Mouse (Mus musculus) spleen, postnatal 14 days (tissue): ENCODE measurements around the gene Fhit.
"Not testable (repeated sequence)": the region's sequence is repeated elsewhere in the genome, so short reads cannot be mapped to it uniquely, and the experiment has no call there.

Experiments used
- DNase-seq, 2 experiments: peaks; one replicate each; pipeline ENCODE4 v3.0.0; 2021 to 2022; ENCODE audit warnings: low spot score in 2 of 2

Fhit gene

DNA sequence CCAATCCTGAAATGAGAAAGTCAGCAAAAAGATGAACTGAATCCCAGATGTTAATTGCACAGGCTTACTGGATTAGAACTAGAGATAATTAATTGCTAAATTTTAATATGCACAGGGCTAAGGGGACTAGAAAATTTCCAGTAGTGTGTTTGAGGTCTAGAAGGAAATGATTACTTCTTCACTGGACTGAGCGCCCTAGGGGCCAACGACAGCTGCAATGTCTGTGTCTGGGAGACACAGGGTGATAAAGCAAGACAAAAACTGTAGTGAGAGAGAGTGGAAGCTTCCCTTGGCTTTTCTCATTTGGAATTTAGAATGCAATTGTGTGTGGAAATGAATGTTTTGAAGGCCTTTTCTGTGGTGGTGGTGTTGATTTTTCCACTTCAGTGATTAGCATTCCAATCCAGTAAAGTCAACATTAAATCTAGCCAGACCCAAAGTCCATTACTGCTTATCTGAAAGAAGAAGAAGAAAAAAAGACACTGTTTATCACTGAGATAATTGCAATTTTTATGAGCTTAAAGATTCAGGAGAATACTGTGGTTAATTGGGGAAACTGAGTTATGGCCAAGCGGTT, 1184.8 kb downstream of the Fhit start:
- DNase-seq = no peak

DNA sequence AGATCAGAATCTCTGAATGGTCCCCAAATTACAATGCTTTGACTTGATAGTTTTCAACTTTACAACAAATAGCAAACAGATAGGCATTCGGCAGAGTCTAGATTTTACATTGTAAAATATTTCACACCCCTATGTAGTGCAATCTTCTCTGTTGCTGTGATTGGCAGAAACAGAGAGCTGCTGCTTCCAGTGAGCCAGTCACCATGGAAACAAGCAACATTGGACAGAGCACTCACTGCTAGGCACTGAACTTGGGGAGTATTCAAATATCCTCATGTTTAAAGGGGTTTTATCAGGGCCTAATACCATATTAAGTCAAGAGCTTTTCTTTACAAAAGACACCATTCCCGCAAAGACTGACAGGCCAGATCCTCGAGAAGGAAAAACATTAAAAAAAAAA, 1187.4 kb downstream of the Fhit start:
- DNase-seq = no peak

DNA sequence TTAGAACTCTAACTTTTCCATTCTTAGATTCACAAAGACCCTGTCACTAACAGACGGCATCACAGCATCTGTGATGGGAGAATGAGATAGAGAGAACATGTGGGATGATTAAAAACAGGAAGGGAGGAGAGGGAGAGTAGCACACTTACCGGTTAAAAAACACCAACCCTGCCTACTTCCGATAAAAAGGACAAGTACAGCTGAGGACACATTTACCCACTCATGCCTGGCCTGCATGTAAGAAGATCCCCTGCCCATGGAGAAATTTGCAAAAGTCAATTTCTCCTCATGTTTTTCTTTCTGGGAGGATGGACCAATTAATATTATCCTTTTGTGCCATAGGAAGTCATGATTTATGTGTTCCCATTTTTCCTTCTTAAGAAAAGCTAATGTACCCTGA, 1198.0 kb downstream of the Fhit start:
- no peak for DNase-seq

DNA sequence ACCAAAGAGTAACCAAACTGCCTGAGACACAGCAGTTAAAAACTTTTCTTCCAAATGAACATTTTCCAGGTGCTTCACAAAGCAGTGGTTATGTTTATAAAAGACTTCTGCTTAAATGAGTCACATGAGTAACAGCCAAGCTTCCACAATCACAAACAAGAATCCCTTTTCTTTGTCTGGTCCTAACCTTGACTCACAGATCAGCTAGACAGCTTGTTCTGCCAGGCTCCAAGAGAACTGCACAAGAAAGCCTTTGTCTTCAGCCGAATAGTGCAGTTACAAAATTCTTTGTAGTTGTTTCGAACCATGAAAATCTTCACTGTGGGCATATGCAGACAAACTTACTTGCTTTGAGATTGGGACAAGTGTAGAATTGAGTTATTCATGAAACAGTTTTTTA, 1201.4 kb downstream of the Fhit start:
- DNase-seq = no peak

GRCm38 (mm10) chr14:9899494-9899893, 1262.3 kb downstream of the Fhit start:
- DNase-seq = no peak

- no peak for DNase-seq
Measured at GRCm38 (mm10) chr14:9896556-9896955, 1265.3 kb downstream of the Fhit start.

DNA sequence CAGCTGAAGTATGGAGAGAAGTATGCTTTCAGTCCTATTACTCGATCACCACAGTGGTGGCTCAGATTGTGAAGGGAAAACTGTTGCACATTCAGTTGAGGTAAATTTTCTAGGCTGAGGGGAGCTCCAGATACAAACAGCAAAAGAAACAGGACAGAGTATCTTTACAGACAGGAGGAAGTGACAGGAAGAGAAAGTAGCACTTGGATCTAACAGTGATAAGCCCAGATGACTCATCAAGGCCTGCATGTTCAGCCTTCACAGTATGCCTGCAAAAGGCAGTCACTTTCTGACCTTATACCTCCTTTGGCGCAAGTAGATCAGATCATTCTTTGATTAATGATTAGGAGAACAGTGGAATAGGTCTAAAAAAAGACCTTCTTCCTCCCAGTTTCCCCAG, 1309.8 kb downstream of the Fhit start:
- DNase-seq = no peak

DNA sequence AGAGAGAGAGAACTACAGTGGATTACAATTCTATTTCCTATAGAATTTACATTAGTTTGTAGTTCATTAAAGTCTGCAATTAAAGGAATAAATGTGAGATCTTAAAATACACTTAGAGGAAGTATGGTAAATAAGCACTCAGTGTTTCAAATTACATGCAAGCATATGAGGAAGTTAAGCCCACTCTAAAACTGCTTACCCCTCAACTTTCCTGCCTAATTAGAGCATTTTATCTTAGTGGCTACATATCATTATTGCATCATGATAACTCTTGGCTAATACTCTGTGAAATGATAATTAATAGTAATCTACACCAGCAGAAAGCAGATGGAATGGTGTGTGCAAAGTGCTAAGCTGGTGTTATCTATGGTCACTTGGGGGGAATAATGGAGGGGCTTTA, 1329.5 kb downstream of the Fhit start:
- no peak for DNase-seq

DNA sequence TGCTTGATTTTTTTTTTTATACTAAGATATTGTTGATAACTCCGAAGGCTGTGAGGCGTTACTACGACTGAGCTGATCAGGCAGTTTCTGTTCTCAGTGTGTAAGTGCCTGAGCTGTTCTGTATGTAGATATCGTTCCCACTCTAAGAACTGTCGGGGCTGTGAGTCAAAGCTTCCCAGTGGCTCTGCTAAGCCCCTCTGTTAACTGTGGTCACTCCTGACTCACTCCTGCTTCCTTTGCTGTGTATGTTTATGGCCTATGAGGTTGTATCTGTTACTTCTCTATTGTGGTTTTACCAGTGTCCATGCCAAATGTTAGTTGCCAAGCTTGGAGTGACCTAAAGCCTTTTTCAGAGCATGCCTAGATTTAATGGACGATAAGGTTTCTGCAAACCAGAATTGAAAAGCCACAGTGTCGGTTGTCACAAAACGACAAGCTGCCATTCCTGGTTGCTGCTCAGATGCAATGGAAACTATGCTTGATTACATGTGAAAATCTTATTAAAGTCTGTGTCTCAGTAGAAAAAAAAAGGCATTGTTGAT, 1333.1 kb downstream of the Fhit start:
- not testable (repeated sequence) for DNase-seq

DNA sequence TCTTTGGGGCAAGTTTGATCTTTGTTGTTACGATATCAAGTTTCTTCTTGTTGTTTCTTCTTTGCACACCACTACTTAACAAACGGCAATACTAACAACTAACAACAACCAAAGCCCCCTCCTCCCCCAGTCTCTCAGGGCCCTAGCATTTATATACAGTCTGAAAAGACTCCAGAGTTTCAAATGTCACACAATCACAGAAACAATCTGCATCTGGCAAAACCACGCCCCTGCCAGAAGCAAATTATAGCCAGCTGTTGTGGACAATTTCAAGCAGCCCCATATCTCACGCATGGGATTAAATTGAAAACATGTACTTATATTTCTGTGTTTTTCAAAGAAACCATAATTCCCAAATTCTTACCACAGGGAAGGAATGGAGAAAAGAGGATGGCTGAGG, 1345.9 kb downstream of the Fhit start:
- DNase-seq = no peak

DNA sequence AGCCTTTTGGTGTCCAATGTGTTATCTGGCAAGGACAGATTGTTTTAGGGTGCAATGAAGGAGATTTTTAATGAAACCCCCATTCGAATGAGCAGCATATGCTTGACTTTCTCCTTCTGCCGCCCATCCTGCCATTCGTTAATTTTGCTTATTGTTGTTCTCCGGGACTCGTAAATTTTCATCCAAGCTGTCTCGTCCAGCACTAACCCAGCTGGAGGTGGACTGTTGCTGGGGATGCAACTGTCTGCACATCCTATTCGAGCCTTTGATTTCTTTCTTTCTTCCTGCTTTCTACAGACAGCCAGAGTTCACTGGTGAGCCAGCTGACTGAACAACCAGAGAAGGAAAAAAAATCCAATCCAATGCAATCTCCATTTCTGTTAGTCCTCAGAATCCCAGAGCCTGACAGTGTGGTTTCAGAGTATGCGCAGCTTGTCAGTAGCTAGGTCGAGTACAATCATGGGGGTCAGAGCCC, 1350.0 kb downstream of the Fhit start:
- DNase-seq = no peak

DNA sequence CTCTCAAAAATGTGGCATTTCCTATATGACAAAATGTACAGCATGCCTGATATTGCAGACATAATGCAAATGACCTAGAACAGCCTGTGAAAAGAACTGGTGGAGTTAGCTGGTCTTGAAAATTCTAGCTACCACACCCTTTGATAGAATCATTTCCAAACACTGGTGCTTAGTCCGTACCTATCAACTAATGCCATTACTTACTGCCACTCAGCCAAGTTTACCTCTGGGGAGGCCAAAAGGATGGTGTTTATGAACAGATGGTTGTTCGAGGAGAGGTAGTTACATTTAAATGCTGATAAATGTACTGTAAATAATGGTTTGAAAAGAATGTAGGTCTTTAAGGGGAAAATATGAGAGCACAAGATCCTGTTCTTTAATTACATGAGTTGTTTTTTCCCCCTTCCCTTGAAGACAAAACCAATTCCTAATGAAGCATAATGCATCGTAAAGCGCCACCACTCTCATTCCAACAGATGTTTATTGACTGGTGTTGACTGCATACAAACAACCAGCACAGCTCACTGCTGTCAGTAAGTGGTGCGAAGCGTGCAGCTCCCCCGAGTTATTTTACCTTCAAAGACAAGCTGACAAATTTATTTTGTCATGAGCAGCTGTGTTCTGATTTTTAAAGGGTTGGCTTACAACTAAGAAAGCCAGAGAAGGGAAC, 1350.5 kb downstream of the Fhit start:
- DNase-seq = no peak

DNA sequence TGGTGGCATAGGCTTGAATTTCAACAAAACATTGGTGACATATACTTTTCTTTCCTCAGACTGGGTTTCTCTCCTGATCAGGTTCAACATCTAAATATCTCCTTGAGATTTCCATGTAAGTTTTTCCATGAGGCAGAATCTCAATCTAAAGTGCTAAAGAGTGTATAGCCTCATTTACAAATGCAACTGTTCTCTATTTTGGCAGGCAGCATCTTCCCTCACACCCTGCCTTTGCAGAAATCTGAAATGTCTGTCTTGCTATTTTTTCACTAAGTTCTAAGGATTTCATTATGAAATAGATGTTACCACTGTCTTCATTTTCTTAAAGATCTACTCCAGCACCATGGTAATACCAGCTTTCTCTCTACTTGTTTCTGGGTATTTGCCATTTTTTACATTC, 1368.4 kb downstream of the Fhit start:
- no peak for DNase-seq

DNA sequence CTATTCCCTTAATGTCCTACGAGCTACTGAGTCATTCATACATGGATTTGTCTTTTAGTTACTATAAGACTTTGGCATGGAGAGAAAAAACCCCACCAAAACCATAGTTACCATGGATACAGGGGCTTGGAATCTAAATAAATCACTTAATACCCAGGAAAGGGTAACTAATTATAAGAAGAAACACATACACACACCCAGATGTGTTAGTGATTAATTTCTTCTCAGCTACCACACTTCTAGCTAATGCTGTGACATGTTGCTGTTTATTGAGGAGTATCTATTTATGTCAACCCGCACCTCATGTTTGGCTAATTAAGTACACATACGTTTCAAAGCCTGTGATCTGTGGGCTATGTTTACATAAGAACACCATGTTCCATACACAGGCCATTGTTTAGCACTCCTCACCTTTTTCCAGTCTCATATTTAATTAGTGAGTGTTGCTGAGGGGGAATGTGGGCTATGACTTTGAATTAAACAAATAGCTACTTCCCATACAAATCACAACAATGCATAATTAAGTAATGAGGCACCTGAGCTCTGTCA, 1373.4 kb downstream of the Fhit start:
- no peak for DNase-seq

GRCm38 (mm10) chr14:9787389-9787788, 1374.4 kb downstream of the Fhit start:
- DNase-seq = no peak

- DNase-seq = no peak
Measured at GRCm38 (mm10) chr14:9785861-9786260, 1376.0 kb downstream of the Fhit start.

DNA sequence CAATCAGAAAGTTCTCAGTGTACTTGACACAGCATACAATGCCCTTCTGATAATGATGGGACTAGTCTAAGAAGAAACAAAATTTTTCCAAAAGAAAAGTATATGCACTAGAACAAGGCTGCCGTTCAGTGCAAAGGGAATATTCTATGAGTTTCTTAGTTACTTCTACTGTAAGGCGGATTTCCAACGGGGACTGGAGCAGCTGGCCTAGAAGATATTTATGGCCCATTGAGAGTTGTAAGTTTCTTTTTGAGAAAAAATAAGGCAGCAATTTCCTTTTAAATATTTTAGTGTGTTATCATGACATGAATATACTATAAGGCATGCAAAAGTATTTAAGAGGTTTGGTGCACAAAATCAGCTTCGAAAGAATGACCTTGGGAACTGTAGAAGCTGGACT, 1410.5 kb downstream of the Fhit start:
- DNase-seq = no peak

GRCm38 (mm10) chr14:9748709-9749108, 1413.1 kb downstream of the Fhit start:
- no peak for DNase-seq

GRCm38 (mm10) chr14:9721917-9722472, 1439.8 kb downstream of the Fhit start:
- DNase-seq = no peak

DNA sequence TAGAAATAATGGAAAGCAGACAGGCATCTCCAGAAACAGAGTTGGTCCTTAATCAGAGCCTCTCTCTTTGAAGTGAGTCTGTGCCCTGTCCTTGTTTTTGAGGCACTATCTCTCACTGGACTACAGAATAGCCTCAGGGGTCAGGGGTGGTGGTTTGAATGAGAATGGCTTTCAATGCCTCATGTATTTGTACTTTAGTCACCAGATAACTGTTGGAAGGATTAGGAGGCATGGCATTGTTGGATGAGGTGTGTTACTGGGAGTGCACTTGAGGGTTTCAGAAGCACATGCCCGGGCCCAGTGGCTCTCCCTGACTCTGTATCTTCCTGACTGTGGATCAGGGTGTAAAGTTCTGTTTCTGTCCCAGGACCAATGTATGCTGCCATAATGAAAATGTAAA, 1463.2 kb downstream of the Fhit start:
- DNase-seq = no peak

DNA sequence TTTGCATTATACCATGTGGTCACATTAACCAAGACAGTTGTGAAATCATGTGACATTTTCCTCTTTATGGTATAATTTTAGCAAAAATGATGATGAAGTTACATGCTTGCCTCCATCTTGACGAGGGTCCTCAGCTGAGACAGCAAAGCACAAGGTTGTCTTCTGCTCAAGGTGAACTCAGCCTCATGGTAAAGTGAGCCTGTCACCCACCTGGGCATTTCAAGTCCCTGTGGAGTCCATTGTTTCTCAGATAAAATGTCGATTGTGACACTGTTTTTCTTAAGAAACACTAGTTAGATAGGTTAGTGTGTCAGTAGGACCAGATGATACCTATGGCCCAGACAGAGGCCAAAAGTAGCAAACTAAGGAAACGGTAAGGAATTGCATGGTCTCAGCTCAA, 1464.7 kb downstream of the Fhit start:
- DNase-seq = no peak

GRCm38 (mm10) chr14:9696004-9696403, 1465.8 kb downstream of the Fhit start:
- no peak for DNase-seq

DNA sequence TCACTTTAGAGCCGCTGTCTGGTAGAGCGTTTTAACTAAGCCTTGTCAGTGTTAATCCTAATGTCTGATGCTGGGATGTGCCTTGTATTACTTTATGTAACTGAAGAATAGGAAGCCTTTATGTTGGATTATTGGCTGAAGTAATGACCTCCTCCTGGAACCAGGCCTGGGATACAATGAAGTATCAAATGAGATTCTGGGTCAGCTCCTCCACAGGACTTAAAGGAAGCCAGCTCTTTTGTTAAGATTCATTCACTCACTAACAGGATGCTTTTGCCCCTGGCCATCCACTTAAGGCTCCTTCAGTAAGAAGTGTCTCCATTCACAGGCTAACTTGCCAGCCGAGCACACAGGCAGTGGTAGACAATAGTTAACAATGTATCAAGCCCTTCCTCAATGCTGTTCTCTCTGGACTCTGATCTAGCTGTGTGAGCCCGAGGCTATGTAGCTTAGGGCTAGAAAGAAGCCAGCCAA, 1466.6 kb downstream of the Fhit start:
- no peak for DNase-seq
